Mouse (Mus musculus) neural tube, embryonic 14.5 days (tissue): ENCODE data around the gene Kcnc2. TPM values are rescaled to one million over a fixed set of nuclear protein-coding genes. Genes with fewer than 3 reads are reported as not detected.

Experiments used
- ATAC-seq: fragments of 200-750 bp; cut with Nextera tagmentation; 2 replicates; pipeline ENCODE4 v1.8.0; 2017; ENCODE audit warnings: low read depth, mild to moderate bottlenecking, moderate TSS enrichment, moderate library complexity
- H3K27ac ChIP-seq: fragments of 300-500 bp; sonication (generic); 2 replicates; pipeline ENCODE4 v1.5.1; 2014; ENCODE audit warnings: low read depth, mild to moderate bottlenecking, control low read depth, low read length, moderate library complexity, mixed read lengths
- H3K27me3 ChIP-seq: fragments of 300-500 bp; sonication (generic); 2 replicates; pipeline ENCODE4 v1.6.1; 2014; ENCODE audit warnings: low read length; ENCODE audit not compliant: control insufficient read depth, insufficient read depth
- H3K36me3 ChIP-seq: fragments of 300-500 bp; sonication (generic); 2 replicates; pipeline ENCODE4 v1.6.1; 2014; ENCODE audit warnings: low read length, mixed read lengths; ENCODE audit not compliant: control insufficient read depth, insufficient read depth
- H3K4me1 ChIP-seq: fragments of 300-500 bp; sonication (generic); 2 replicates; pipeline ENCODE4 v1.6.1; 2014; ENCODE audit warnings: low read length; ENCODE audit not compliant: control insufficient read depth, insufficient read depth
- H3K4me2 ChIP-seq: fragments of 300-500 bp; sonication (generic); 2 replicates; pipeline ENCODE4 v1.6.1; 2014; ENCODE audit warnings: mild to moderate bottlenecking, low read depth, low read length, control low read depth
- H3K4me3 ChIP-seq: fragments of 300-500 bp; sonication (generic); 2 replicates; pipeline ENCODE4 v1.5.1; 2014; ENCODE audit warnings: low read depth, low read length, control low read depth, mixed read lengths
- H3K9ac ChIP-seq: fragments of 300-500 bp; sonication (generic); replicated peaks from 2 replicates; pipeline ENCODE4 v1.6.1; 2014; ENCODE audit warnings: low read depth, mild to moderate bottlenecking, control low read depth, low read length, mixed read lengths
- H3K9me3 ChIP-seq: fragments of 300-500 bp; sonication (generic); 2 replicates; pipeline ENCODE4 v1.6.1; 2016; ENCODE audit warnings: low read length; ENCODE audit not compliant: control insufficient read depth
- WGBS: fragments of 180-500 bp; shearing (Covaris S2); extraction: QIAGEN DNeasy Blood & Tissue Kit; methylation state at CpG from one replicate; pipeline ENCODE4 v1.1.7; 2014; 5-methylcytosine and 5-hydroxymethylcytosine counted together
- polyA plus RNA-seq: library from polyadenylated mRNA; unstranded; fragments of >200 nt; fragmentation: Nextera tagmentation; extraction: Ambion mirVana; gene quantifications from 2 replicates; pipeline ENCODE4 v1.2.1, GENCODE M21; 2014

Gene Kcnc2
- polyA plus RNA-seq, 1 experiment from 2014 or later, result 16.5 TPM

- H3K9me3 ChIP-seq, result no peaks in the 10 kb centered on the region
- H3K9ac ChIP-seq, result no peak overlapping the region
- H3K4me1 ChIP-seq, result no peaks in the 10 kb centered on the region
- no peak overlapping the region for H3K4me2 ChIP-seq
- H3K4me3 ChIP-seq, result no peak overlapping the region
- H3K36me3 ChIP-seq, result no peaks in the 10 kb centered on the region
- 90% methylated on average over 2 of the region's 2 CpGs for WGBS
- no peaks in the 10 kb centered on the region for H3K27me3 ChIP-seq
- no peak for ATAC-seq
- no peak overlapping the region for H3K27ac ChIP-seq
These were observed 166.0 kb downstream of the Kcnc2 start for GRCm38 (mm10) chr10:112436950-112437349.

- Histone ChIP-seq H3K27me3 (no peaks in the 10 kb centered on the region), H3K9ac (no peak overlapping the region), H3K27ac (no peak overlapping the region), H3K4me3 (no peak overlapping the region), H3K4me2 (no peak overlapping the region), H3K9me3 (no peaks in the 10 kb centered on the region), H3K36me3 (no peaks in the 10 kb centered on the region), H3K4me1 (no peaks in the 10 kb centered on the region)
- ATAC-seq, result no peak
- WGBS, result 85% methylated on average over 4 of the region's 4 CpGs
These were observed 173.7 kb downstream of the Kcnc2 start for GRCm38 (mm10) chr10:112444640-112445039.

- 83% methylated on average over 5 of the region's 5 CpGs for WGBS
- Histone ChIP-seq H3K9ac (no peak overlapping the region), H3K4me1 (no peaks in the 10 kb centered on the region), H3K36me3 (no peaks in the 10 kb centered on the region), H3K4me2 (no peak overlapping the region), H3K27ac (no peak overlapping the region), H3K27me3 (no peaks in the 10 kb centered on the region), H3K4me3 (no peak overlapping the region), H3K9me3 (no peaks in the 10 kb centered on the region)
- no peak for ATAC-seq
These were observed 180.0 kb downstream of the Kcnc2 start for GRCm38 (mm10) chr10:112450910-112451309.

DNA sequence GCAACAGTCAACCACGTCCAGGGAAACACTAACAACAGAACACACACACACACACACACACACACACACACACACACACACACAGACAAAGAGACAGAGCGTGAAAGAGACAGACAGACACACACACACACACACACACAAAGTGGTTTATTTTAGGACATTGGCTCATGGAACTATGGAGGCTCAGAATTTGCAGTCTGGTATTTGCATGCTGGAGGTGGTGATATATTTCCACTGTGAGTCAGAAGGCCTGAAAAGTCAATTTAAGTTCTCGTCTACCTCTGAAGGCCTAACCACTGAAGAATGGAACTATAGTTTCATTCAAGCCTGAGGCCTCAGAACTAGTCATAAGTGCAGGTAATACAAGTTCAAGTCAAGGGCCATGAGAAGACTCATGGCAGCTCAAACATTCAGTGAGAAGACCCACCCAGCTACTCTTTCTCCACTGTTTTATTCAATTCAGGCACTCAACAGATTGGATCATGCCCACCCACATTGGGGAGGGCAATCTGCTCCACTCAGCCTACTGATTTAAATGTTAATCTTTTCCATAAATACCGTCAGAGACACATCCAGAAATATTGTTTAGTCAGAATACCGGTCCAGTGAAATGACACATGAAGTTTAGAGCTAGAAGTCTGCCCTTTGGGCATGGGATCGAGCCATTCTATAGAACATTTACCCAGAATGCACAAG lies 197.9 kb downstream of the Kcnc2 start:
- no peaks in the 10 kb centered on the region for H3K36me3 ChIP-seq
- H3K4me1 ChIP-seq, result no peaks in the 10 kb centered on the region
- H3K4me3 ChIP-seq, result no peak overlapping the region
- 89% methylated on average over 6 of the region's 6 CpGs for WGBS
- no peak for ATAC-seq
- no peaks in the 10 kb centered on the region for H3K27me3 ChIP-seq
- no peak overlapping the region for H3K4me2 ChIP-seq
- H3K9ac ChIP-seq, result no peak overlapping the region
- H3K9me3 ChIP-seq, result no peaks in the 10 kb centered on the region
- H3K27ac ChIP-seq, result no peak overlapping the region

DNA sequence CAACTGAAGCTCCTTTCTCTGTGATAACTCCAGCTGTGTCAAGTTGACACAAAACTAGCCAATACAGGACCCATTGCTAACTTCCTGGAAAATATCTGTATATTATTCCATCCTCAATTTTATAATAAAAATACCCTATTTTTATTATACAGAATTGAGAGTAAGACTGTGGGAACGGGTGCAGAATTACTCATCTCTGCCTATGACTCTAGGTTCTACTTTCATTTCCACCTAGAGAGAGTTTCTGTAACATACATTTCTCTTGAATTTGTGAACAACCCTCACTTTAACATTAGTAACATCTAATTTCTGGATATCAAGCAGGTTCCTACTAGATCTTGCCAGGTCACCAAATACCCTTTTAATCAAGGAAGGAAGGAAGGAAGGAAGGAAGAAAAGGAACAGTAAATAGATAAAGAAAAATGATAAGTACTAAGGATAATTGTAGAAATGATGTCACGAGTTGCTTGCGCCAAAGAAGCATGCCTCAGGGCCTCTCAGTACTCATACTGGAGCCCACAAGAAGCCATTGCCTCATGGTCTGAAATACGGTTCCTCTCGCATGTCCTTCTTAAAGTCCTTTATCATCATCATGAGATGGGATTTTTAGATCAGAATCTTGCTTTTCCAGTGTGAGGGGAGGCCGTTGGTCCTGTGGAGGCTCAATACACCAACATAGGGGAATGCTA lies 203.3 kb downstream of the Kcnc2 start:
- 94% methylated on average over 6 of the region's 6 CpGs for WGBS

GRCm38 (mm10) chr10:112481461-112481860 lies 210.5 kb downstream of the Kcnc2 start:
- Histone ChIP-seq H3K4me3 (no peak overlapping the region), H3K36me3 (no peaks in the 10 kb centered on the region), H3K4me1 (no peaks in the 10 kb centered on the region), H3K27me3 (no peaks in the 10 kb centered on the region), H3K27ac (no peak overlapping the region), H3K9me3 (no peaks in the 10 kb centered on the region), H3K9ac (no peak overlapping the region), H3K4me2 (no peak overlapping the region)
- 92% methylated on average over 2 of the region's 2 CpGs for WGBS
- no peak for ATAC-seq

More for the DNA sequence above, 203.3 kb downstream of the Kcnc2 start:
- Histone ChIP-seq H3K9me3 (no peaks in the 10 kb centered on the region), H3K27ac (no peak overlapping the region), H3K36me3 (no peaks in the 10 kb centered on the region), H3K4me1 (no peaks in the 10 kb centered on the region), H3K27me3 (no peaks in the 10 kb centered on the region), H3K4me2 (no peak overlapping the region), H3K4me3 (no peak overlapping the region), H3K9ac (no peak overlapping the region)
- no peak for ATAC-seq

GRCm38 (mm10) chr10:112481921-112482607 lies 211.1 kb downstream of the Kcnc2 start:
- no peak for ATAC-seq
- H3K27me3 ChIP-seq, result no peaks in the 10 kb centered on the region
- no peaks in the 10 kb centered on the region for H3K9me3 ChIP-seq
- no peak overlapping the region for H3K4me3 ChIP-seq
- H3K36me3 ChIP-seq, result no peaks in the 10 kb centered on the region
- WGBS, result 90% methylated on average over 9 of the region's 9 CpGs
- no peak overlapping the region for H3K4me2 ChIP-seq
- H3K9ac ChIP-seq, result no peak overlapping the region
- no peak overlapping the region for H3K27ac ChIP-seq
- H3K4me1 ChIP-seq, result no peaks in the 10 kb centered on the region

DNA sequence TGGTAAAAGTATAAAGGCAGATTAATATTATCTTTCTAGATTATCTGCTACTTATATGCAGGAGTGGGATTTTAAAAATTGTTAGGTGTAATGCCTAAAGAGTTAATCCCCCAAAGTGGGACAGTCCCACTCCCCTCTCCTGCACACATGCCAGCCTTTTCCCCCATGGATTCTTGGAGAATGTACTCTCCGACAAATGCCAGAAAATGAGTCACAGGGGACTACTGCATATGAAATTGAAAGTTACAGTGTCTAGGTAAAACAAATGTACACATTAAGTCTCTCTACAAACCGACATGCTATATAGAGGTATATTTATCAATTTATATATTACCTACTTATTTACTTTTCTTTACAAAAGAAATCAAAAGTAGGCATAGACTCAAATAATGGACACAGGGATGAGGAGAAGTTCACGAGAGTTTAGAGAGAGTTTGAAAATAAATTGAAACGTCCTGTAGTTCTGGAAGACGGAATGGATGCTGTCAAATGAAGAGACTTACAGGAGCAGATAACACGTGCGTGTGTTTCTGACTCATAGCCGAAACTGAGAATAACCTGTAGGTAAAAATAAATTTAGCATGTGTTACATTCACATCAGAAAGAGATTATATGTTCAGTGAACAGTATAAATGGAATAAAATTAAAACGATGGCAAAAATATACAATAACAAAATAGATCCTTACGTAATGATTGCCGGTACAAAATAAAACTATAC lies 213.6 kb downstream of the Kcnc2 start:
- Histone ChIP-seq H3K36me3 (no peaks in the 10 kb centered on the region), H3K27ac (no peak overlapping the region), H3K9me3 (no peaks in the 10 kb centered on the region), H3K9ac (no peak overlapping the region), H3K4me3 (no peak overlapping the region), H3K4me1 (no peaks in the 10 kb centered on the region), H3K4me2 (no peak overlapping the region), H3K27me3 (no peaks in the 10 kb centered on the region)
- ATAC-seq, result no peak
- 82% methylated on average over 11 of the region's 11 CpGs for WGBS
